8 mouse cellular contexts compared by ENCODE assay signal in genomic region chr1:52630248-52630936, GRCm38 (mm10). TPM values are rescaled to one million over a fixed set of nuclear protein-coding genes. Genes with fewer than 3 reads are reported as not detected.
DNase-seq lines count a peak whose midpoint lies in the region; ATAC-seq and TF ChIP-seq lines count a peak whose summit lies in the region.

Nemp2 (plus strand) TSS chr1:52630703.

- no peaks in the 10 kb centered on the region for H3K4me1 ChIP-seq in bone marrow macrophage, adult 2 months (ENCODE audit: control insufficient read depth, insufficient read depth, low read length)
- H3K4me1 ChIP-seq in embryonic facial prominence, embryonic 15.5 days, result peaks cover 11% of the 10 kb centered on the region
- peaks cover 5% of the 10 kb centered on the region; the same call in 1 of the 2 replicates for H3K4me1 ChIP-seq in kidney, embryonic 14.5 days (ENCODE audit: control insufficient read depth, insufficient read depth, low read length)
- peaks cover 4% of the 10 kb centered on the region; the same call in 1 of the 2 replicates for H3K4me1 ChIP-seq in limb, embryonic 14.5 days (ENCODE audit: control insufficient read depth, insufficient read depth, low read length)
- peaks cover 8% of the 10 kb centered on the region for H3K4me1 ChIP-seq in midbrain, embryonic 16.5 days (ENCODE audit: control insufficient read depth, insufficient read depth, low read length)
- H3K4me1 ChIP-seq in spleen, adult 2 months (ENCODE audit: control insufficient read depth, insufficient read depth, insufficient read length), result no peaks in the 10 kb centered on the region; the same call in 1 of the 2 replicates

- TF ChIP-seq CTCF in bone marrow macrophage, adult 2 months (IDR thresholded peaks at IDR 0.05; ENCODE audit: low read depth, low read length), result peak; percentile 57
- peak; percentile 94 for TF ChIP-seq CTCF in spleen, adult 2 months (IDR thresholded peaks at IDR 0.05; ENCODE audit: extremely low read depth, insufficient read depth, insufficient read length, insufficient replicate concordance)

- no peaks in the 10 kb centered on the region for H3K27me3 ChIP-seq in embryonic facial prominence, embryonic 15.5 days
- H3K27me3 ChIP-seq in kidney, embryonic 14.5 days (ENCODE audit: control insufficient read depth, insufficient read depth, low read length), result no peaks in the 10 kb centered on the region
- no peaks in the 10 kb centered on the region for H3K27me3 ChIP-seq in limb, embryonic 14.5 days (ENCODE audit: control insufficient read depth, insufficient read depth, low read length)
- H3K27me3 ChIP-seq in midbrain, embryonic 16.5 days (ENCODE audit: control insufficient read depth, insufficient read depth, low read depth, low read length), result no peaks in the 10 kb centered on the region
- H3K27me3 ChIP-seq in spleen, adult 2 months (ENCODE audit: control insufficient read depth, insufficient read depth, low read length), result no peaks in the 10 kb centered on the region

- DNase-seq in B cell, adult 2 months, result peak; percentile 96 to 97
- peak; percentile 90 to 93 for DNase-seq in heart, adult 9 months (ENCODE audit: low spot score in 2 of 2)
- DNase-seq in limb, embryonic 14.5 days (ENCODE audit: low spot score), result peak; percentile 93
- peak; percentile 81 to 91 for DNase-seq in spleen, adult 2 months (ENCODE audit: low read depth in 1 of 2, low spot score in 2 of 2)

- peak; percentile 89 for ATAC-seq in embryonic facial prominence, embryonic 15.5 days (ENCODE audit: insufficient number of reproducible peaks, low FRiP score, low TSS enrichment, low read depth)
- ATAC-seq in kidney, embryonic 14.5 days (ENCODE audit: low FRiP score, low TSS enrichment), result peak; percentile 92
- peak; percentile 91 for ATAC-seq in limb, embryonic 14.5 days (ENCODE audit: low FRiP score, low read depth)
- ATAC-seq in midbrain, embryonic 16.5 days, result peak; percentile 98

- no peaks in the 10 kb centered on the region for H3K9me3 ChIP-seq in embryonic facial prominence, embryonic 15.5 days (replicated peaks)
- no peaks in the 10 kb centered on the region for H3K9me3 ChIP-seq in kidney, embryonic 14.5 days (ENCODE audit: control insufficient read depth, low read length)
- no peaks in the 10 kb centered on the region for H3K9me3 ChIP-seq in limb, embryonic 14.5 days (ENCODE audit: control insufficient read depth, low read length)
- H3K9me3 ChIP-seq in midbrain, embryonic 16.5 days (replicated peaks; ENCODE audit: control insufficient read depth, low read length, poor library complexity, severe bottlenecking), result no peaks in the 10 kb centered on the region

- WGBS in embryonic facial prominence, embryonic 15.5 days, result 0% methylated on average over 44 of the region's 44 CpGs
- under 1% methylated on average over 42 of the region's 44 CpGs for WGBS in kidney, embryonic 14.5 days
- WGBS in limb, embryonic 14.5 days, result under 1% methylated on average over 38 of the region's 44 CpGs
- under 1% methylated on average over 31 of the region's 44 CpGs for WGBS in midbrain, embryonic 16.5 days
- under 1% methylated on average over 44 of the region's 44 CpGs for WGBS in spleen, adult 2 months

- H3K9ac ChIP-seq in embryonic facial prominence, embryonic 15.5 days, result peak within 1 kb of the TSS; percentile 67
- peak within 1 kb of the TSS; percentile 67 for H3K9ac ChIP-seq in kidney, embryonic 14.5 days (ENCODE audit: low read depth, low read length)
- H3K9ac ChIP-seq in limb, embryonic 14.5 days (ENCODE audit: low read depth, low read length, severe bottlenecking), result peak within 1 kb of the TSS; percentile 80
- peak within 1 kb of the TSS; percentile 95 for H3K9ac ChIP-seq in midbrain, embryonic 16.5 days (ENCODE audit: low read depth, low read length)

- peak within 1 kb of the TSS; percentile 50 for H3K4me2 ChIP-seq in embryonic facial prominence, embryonic 15.5 days (replicated peaks)
- peak within 1 kb of the TSS; percentile 55 for H3K4me2 ChIP-seq in kidney, embryonic 14.5 days (replicated peaks; ENCODE audit: low read depth, low read length)
- peak within 1 kb of the TSS; percentile 55 for H3K4me2 ChIP-seq in limb, embryonic 14.5 days (replicated peaks; ENCODE audit: low read depth, low read length, severe bottlenecking)
- peak within 1 kb of the TSS; percentile 64 for H3K4me2 ChIP-seq in midbrain, embryonic 16.5 days (ENCODE audit: low read length)

- no peak for TF ChIP-seq POLR2A in bone marrow macrophage, adult 2 months (IDR thresholded peaks at IDR 0.05; ENCODE audit: borderline replicate concordance, low read depth, low read length)
- 0 out of 2 replicates have a peak, but pooled peaks have one; percentile 39 for TF ChIP-seq POLR2A in limb, embryonic 14.5 days (IDR thresholded peaks at IDR 0.05; ENCODE audit: borderline replicate concordance, extremely low read depth, insufficient read depth, insufficient read length)
- TF ChIP-seq POLR2A in spleen, adult 2 months (IDR thresholded peaks at IDR 0.05; ENCODE audit: low read depth, low read length), result peak; percentile 80

- peak within 1 kb of the TSS; percentile 40 for H3K27ac ChIP-seq in bone marrow macrophage, adult 2 months (ENCODE audit: insufficient read depth, low read depth, low read length)
- peak within 1 kb of the TSS; percentile 84 for H3K27ac ChIP-seq in embryonic facial prominence, embryonic 15.5 days (replicated peaks)
- peak within 1 kb of the TSS; percentile 68 for H3K27ac ChIP-seq in kidney, embryonic 14.5 days (ENCODE audit: low read depth, low read length)
- H3K27ac ChIP-seq in limb, embryonic 14.5 days (replicated peaks; ENCODE audit: low read depth, low read length), result peak within 1 kb of the TSS; percentile 81
- peak within 1 kb of the TSS; percentile 93 for H3K27ac ChIP-seq in midbrain, embryonic 16.5 days (ENCODE audit: low read length)
- H3K27ac ChIP-seq in spleen, adult 2 months (ENCODE audit: insufficient read depth, low read length), result peak within 1 kb of the TSS; percentile 100

- no peaks in the 10 kb centered on the region for H3K36me3 ChIP-seq in embryonic facial prominence, embryonic 15.5 days
- H3K36me3 ChIP-seq in kidney, embryonic 14.5 days (ENCODE audit: control insufficient read depth, insufficient read depth, low read length), result no peaks in the 10 kb centered on the region
- no peaks in the 10 kb centered on the region for H3K36me3 ChIP-seq in limb, embryonic 14.5 days (ENCODE audit: control insufficient read depth, insufficient read depth, low read length)
- no peaks in the 10 kb centered on the region for H3K36me3 ChIP-seq in midbrain, embryonic 16.5 days (ENCODE audit: control insufficient read depth, insufficient read depth, low read length)
- no peaks in the 10 kb centered on the region for H3K36me3 ChIP-seq in spleen, adult 2 months (ENCODE audit: control insufficient read depth, insufficient read depth, low read length)

- H3K4me3 ChIP-seq in bone marrow macrophage, adult 2 months (ENCODE audit: insufficient read depth, low read length), result peak within 1 kb of the TSS; percentile 98
- peak within 1 kb of the TSS; percentile 84 for H3K4me3 ChIP-seq in embryonic facial prominence, embryonic 15.5 days (replicated peaks)
- H3K4me3 ChIP-seq in kidney, embryonic 14.5 days (ENCODE audit: low read length), result peak within 1 kb of the TSS; percentile 50
- H3K4me3 ChIP-seq in limb, embryonic 14.5 days (replicated peaks; ENCODE audit: low read length), result peak within 1 kb of the TSS; percentile 74
- peak within 1 kb of the TSS; percentile 98 for H3K4me3 ChIP-seq in midbrain, embryonic 16.5 days (ENCODE audit: low read depth, low read length)
- H3K4me3 ChIP-seq in spleen, adult 2 months (ENCODE audit: extremely low read depth, insufficient read depth, insufficient read length), result peak within 1 kb of the TSS; percentile 99

RNA-seq across cellular contexts. Expression of gene Nemp2, which starts in this region (rescaled TPM):
- polyA plus RNA-seq in bone marrow macrophage, adult 2 months (2012; ENCODE audit: insufficient read depth, insufficient read length, missing spikeins), result 10.2 and 11.6 TPM in 2 replicates
- polyA plus RNA-seq in embryonic facial prominence, embryonic 15.5 days (2015; fragmentation: Nextera tagmentation; extraction: Ambion mirVana), result 8.5 and 9.3 TPM in 2 replicates
- polyA plus RNA-seq in kidney, embryonic 14.5 days (2014; fragmentation: Nextera tagmentation; extraction: Ambion mirVana), result 7.9 and 14.5 TPM in 2 replicates
- polyA plus RNA-seq in limb, embryonic 14.5 days (2012; rRNA removed), result 24.7 and 29.9 TPM in 2 replicates
- polyA plus RNA-seq in limb, embryonic 14.5 days (2014; fragmentation: Nextera tagmentation; extraction: Ambion mirVana), result 11.8 and 11.9 TPM in 2 replicates
- 5.0 and 5.6 TPM in 2 replicates for polyA plus RNA-seq in midbrain, embryonic 16.5 days (2015; fragmentation: Nextera tagmentation; extraction: Ambion mirVana)
- 20.9 and 23.2 TPM in 2 replicates for polyA plus RNA-seq in spleen, adult 2 months (2012; rRNA removed)

Comparison
In these comparisons a context has a peak if more than half of its experiments do, and no peak if none do; other contexts are left out.
1. Peak in every context shown above with its lines: DNase-seq, ATAC-seq, H3K4me3 ChIP-seq and H3K27ac ChIP-seq.
2. H3K27ac ChIP-seq: peak in every context shown above with its lines; median percentile 100 in spleen, adult 2 months; 93 in midbrain, embryonic 16.5 days; 84 in embryonic facial prominence, embryonic 15.5 days; 81 in limb, embryonic 14.5 days; 68 in kidney, embryonic 14.5 days; 40 in bone marrow macrophage, adult 2 months.